Mouse (Mus musculus): Measurements from ENCODE around the gene Tomm40l. TPM values are rescaled to one million over a fixed set of nuclear protein-coding genes. Genes with fewer than 3 reads are reported as not detected.

Tomm40l gene
- polyA plus RNA-seq, 1 experiment from 2014 or later = 44.1 TPM

DNA sequence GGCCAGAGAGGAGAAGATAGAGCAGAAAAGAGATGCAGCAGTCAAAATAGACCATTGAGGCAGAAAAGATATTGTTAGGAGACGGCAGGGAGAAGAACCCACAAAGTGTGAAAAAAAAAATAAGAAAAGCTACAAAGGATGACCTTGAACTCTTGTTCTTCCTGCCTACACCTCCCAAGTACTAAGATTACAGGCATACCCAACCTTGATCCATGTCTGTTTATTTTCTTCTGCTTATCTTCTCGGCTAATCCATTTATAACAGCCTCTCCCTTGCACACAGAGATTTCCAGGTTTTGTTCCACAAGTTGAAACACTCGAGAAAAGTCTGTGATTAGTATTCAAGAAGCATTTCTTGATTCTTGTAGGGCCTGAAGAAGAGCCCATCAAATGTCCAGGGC is 52.4 kb downstream of the Tomm40l start:
- no peaks in the 10 kb centered on the region for H3K36me3 ChIP-seq (ENCODE audit: insufficient read depth, low read length)
- no peak overlapping the region for H3K27ac ChIP-seq (ENCODE audit: low read length)
- 36% methylated on average over 3 of the region's 3 CpGs for WGBS

DNA sequence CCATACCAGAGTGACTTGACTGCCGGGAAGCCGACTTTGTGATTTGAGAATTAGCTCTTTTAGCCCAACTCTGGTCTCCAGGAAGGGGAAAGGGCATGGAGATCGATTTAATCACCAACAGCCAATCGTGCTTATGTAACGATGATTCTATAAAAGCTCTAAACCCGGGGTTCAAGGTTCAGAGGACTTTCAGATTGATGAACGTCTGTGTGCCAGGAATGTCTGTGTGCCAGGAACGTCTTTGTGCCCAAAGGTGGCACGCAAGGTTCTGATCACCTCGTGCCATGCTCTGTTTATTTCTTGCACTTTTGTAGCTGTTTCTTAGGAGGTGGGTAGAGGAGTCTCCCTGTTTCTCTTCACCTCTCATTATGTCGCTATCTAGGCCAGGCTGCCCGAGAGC is 53.4 kb downstream of the Tomm40l start:
- Histone ChIP-seq H3K4me3 (ENCODE audit: low read length) (no peak overlapping the region), H3K9me3 (ENCODE audit: low read length) (no peaks in the 10 kb centered on the region), H3K36me3 (ENCODE audit: insufficient read depth, low read length) (no peaks in the 10 kb centered on the region), H3K27me3 (ENCODE audit: insufficient read depth, low read length) (no peaks in the 10 kb centered on the region), H3K9ac (replicated peaks; ENCODE audit: low read length) (no peak overlapping the region), H3K4me2 (replicated peaks; ENCODE audit: low read depth, low read length) (no peak overlapping the region), H3K27ac (ENCODE audit: low read length) (no peak overlapping the region), H3K4me1 (ENCODE audit: insufficient read depth, low read length) (peaks cover 7% of the 10 kb centered on the region; the same call in 1 of the 2 replicates)
- WGBS = 89% methylated on average over 12 of the region's 12 CpGs
- ATAC-seq (ENCODE audit: low FRiP score, low TSS enrichment) = no peak

More for the DNA sequence above, 52.4 kb downstream of the Tomm40l start:
- no peaks in the 10 kb centered on the region for H3K27me3 ChIP-seq (ENCODE audit: insufficient read depth, low read length)
- H3K9me3 ChIP-seq (ENCODE audit: low read length) = no peaks in the 10 kb centered on the region
- no peak overlapping the region for H3K4me3 ChIP-seq (ENCODE audit: low read length)
- peaks cover 7% of the 10 kb centered on the region; the same call in 1 of the 2 replicates for H3K4me1 ChIP-seq (ENCODE audit: insufficient read depth, low read length)
- H3K4me2 ChIP-seq (replicated peaks; ENCODE audit: low read depth, low read length) = no peak overlapping the region
- H3K9ac ChIP-seq (replicated peaks; ENCODE audit: low read length) = no peak overlapping the region
- no peak for ATAC-seq (ENCODE audit: low FRiP score, low TSS enrichment)

Other genes starting within 250 kb of the Tomm40l start
- 2.6 and 3.9 TPM in 2 replicates for gene Fcgr2b, start 246.0 kb downstream of the Tomm40l start, polyA plus RNA-seq (2015; fragmentation: Nextera tagmentation; extraction: Ambion mirVana)
- 0.87 and 1.3 TPM in 2 replicates for gene Fcgr4, start 203.6 kb downstream of the Tomm40l start, polyA plus RNA-seq (2015; fragmentation: Nextera tagmentation; extraction: Ambion mirVana)
- gene Fcgr3, start 157.6 kb downstream of the Tomm40l start, polyA plus RNA-seq (2015; fragmentation: Nextera tagmentation; extraction: Ambion mirVana) = 8.8 and 9.0 TPM in 2 replicates
- gene Cfap126, start 108.6 kb downstream of the Tomm40l start, polyA plus RNA-seq (2015; fragmentation: Nextera tagmentation; extraction: Ambion mirVana) = 2.9 and 3.0 TPM in 2 replicates
- gene Sdhc, start 71.9 kb downstream of the Tomm40l start, polyA plus RNA-seq (2015; fragmentation: Nextera tagmentation; extraction: Ambion mirVana) = 340 TPM in 2 replicates
- 0.57 and 0.68 TPM in 2 replicates for gene Mpz, start 71.8 kb downstream of the Tomm40l start, polyA plus RNA-seq (2015; fragmentation: Nextera tagmentation; extraction: Ambion mirVana)
- gene Pcp4l1, start 26.2 kb downstream of the Tomm40l start, polyA plus RNA-seq (2015; fragmentation: Nextera tagmentation; extraction: Ambion mirVana) = 3.7 and 5.1 TPM in 2 replicates
- 0.67 and 0.89 TPM in 2 replicates for gene Nr1i3, start 8.5 kb downstream of the Tomm40l start, polyA plus RNA-seq (2015; fragmentation: Nextera tagmentation; extraction: Ambion mirVana)
- gene Apoa2, start 2.5 kb upstream of the Tomm40l start, polyA plus RNA-seq (2015; fragmentation: Nextera tagmentation; extraction: Ambion mirVana) = 22.4 and 32.2 TPM in 2 replicates
- gene Fcer1g, start 11.9 kb upstream of the Tomm40l start, polyA plus RNA-seq (2015; fragmentation: Nextera tagmentation; extraction: Ambion mirVana) = 35.0 and 37.2 TPM in 2 replicates
- gene Adamts4, start 27.9 kb upstream of the Tomm40l start, polyA plus RNA-seq (2015; fragmentation: Nextera tagmentation; extraction: Ambion mirVana) = 13.4 and 15.2 TPM in 2 replicates
- gene Ndufs2, start 28.9 kb upstream of the Tomm40l start, polyA plus RNA-seq (2015; fragmentation: Nextera tagmentation; extraction: Ambion mirVana) = 311 and 368 TPM in 2 replicates
- 92.2 and 99.1 TPM in 2 replicates for gene B4galt3, start 47.8 kb upstream of the Tomm40l start, polyA plus RNA-seq (2015; fragmentation: Nextera tagmentation; extraction: Ambion mirVana)
- gene Ppox, start 58.7 kb upstream of the Tomm40l start, polyA plus RNA-seq (2015; fragmentation: Nextera tagmentation; extraction: Ambion mirVana) = 69.2 and 77.2 TPM in 2 replicates
- 101 and 103 TPM in 2 replicates for gene Usp21, start 65.5 kb upstream of the Tomm40l start, polyA plus RNA-seq (2015; fragmentation: Nextera tagmentation; extraction: Ambion mirVana)
- gene Ufc1, start 72.5 kb upstream of the Tomm40l start, polyA plus RNA-seq (2015; fragmentation: Nextera tagmentation; extraction: Ambion mirVana) = 102 and 111 TPM in 2 replicates
- 57.0 and 59.5 TPM in 2 replicates for gene Dedd, start 106.6 kb upstream of the Tomm40l start, polyA plus RNA-seq (2015; fragmentation: Nextera tagmentation; extraction: Ambion mirVana)
- 60.6 and 63.3 TPM in 2 replicates for gene Nit1, start 123.1 kb upstream of the Tomm40l start, polyA plus RNA-seq (2015; fragmentation: Nextera tagmentation; extraction: Ambion mirVana)
- 99.2 and 103 TPM in 2 replicates for gene Pfdn2, start 123.2 kb upstream of the Tomm40l start, polyA plus RNA-seq (2015; fragmentation: Nextera tagmentation; extraction: Ambion mirVana)
- gene Klhdc9, start 138.3 kb upstream of the Tomm40l start, polyA plus RNA-seq (2015; fragmentation: Nextera tagmentation; extraction: Ambion mirVana) = 4.2 and 4.3 TPM in 2 replicates
- 4.7 and 4.8 TPM in 2 replicates for gene Nectin4, start 147.6 kb upstream of the Tomm40l start, polyA plus RNA-seq (2015; fragmentation: Nextera tagmentation; extraction: Ambion mirVana)
- 1.1 and 1.6 TPM in 2 replicates for gene Arhgap30, start 166.4 kb upstream of the Tomm40l start, polyA plus RNA-seq (2015; fragmentation: Nextera tagmentation; extraction: Ambion mirVana)
- gene Usf1, start 188.8 kb upstream of the Tomm40l start, polyA plus RNA-seq (2015; fragmentation: Nextera tagmentation; extraction: Ambion mirVana) = 84.8 and 90.9 TPM in 2 replicates
- 6.6 and 7.0 TPM in 2 replicates for gene Tstd1, start 196.4 kb upstream of the Tomm40l start, polyA plus RNA-seq (2015; fragmentation: Nextera tagmentation; extraction: Ambion mirVana)
- gene F11r, start 215.0 kb upstream of the Tomm40l start, polyA plus RNA-seq (2015; fragmentation: Nextera tagmentation; extraction: Ambion mirVana) = 156 and 167 TPM in 2 replicates